Mouse (Mus musculus) ES-Bruce4 (cell line): ENCODE measurements around the gene Wdfy3. TPM values are rescaled to one million over a fixed set of nuclear protein-coding genes. Genes with fewer than 3 reads are reported as not detected.

ENCODE experiments used
- H3K27ac ChIP-seq: 2 replicates; pipeline ENCODE4 v1.5.1; 2012; ENCODE audit warnings: low read length, inconsistent platforms; ENCODE audit not compliant: insufficient read depth
- H3K27me3 ChIP-seq: 2 replicates; pipeline ENCODE4 v1.6.1; 2012; ENCODE audit warnings: mild to moderate bottlenecking, low read length, inconsistent platforms; ENCODE audit not compliant: control insufficient read depth, poor library complexity, insufficient read depth, severe bottlenecking
- H3K36me3 ChIP-seq: 2 replicates; pipeline ENCODE4 v1.6.1; 2012; ENCODE audit warnings: inconsistent platforms, mild to moderate bottlenecking, low read length, moderate library complexity; ENCODE audit not compliant: control insufficient read depth, poor library complexity, insufficient read depth, severe bottlenecking
- H3K4me1 ChIP-seq: one replicate; pipeline ENCODE4 v1.8.1; 2011; ENCODE audit warnings: low read length; ENCODE audit not compliant: control insufficient read depth, insufficient read depth
- H3K4me3 ChIP-seq: 2 replicates; pipeline ENCODE4 v1.5.1; 2011; ENCODE audit warnings: low read depth, mild to moderate bottlenecking, low read length
- H3K9ac ChIP-seq: 2 replicates; pipeline ENCODE4 v1.6.1; 2012; ENCODE audit warnings: low read depth, mild to moderate bottlenecking, inconsistent platforms; ENCODE audit not compliant: poor library complexity, severe bottlenecking
- H3K9me3 ChIP-seq: replicated peaks from 2 replicates; pipeline ENCODE4 v1.6.1; 2012; ENCODE audit warnings: mild to moderate bottlenecking, low read length, inconsistent platforms; ENCODE audit not compliant: control insufficient read depth, poor library complexity, insufficient read depth, severe bottlenecking
- CTCF ChIP-seq: IDR thresholded peaks from one replicate; pipeline ENCODE4 v1.8.1; 2011; ENCODE audit warnings: low read depth, low read length
- EP300 ChIP-seq: IDR thresholded peaks from 2 replicates; pipeline ENCODE4 v1.6.1; 2011; ENCODE audit warnings: low read depth, low read length; ENCODE audit not compliant: insufficient read depth
- POLR2A ChIP-seq: IDR thresholded peaks from one replicate; pipeline ENCODE4 v1.8.1; 2011; ENCODE audit warnings: low read length; ENCODE audit not compliant: insufficient read depth
- polyA plus RNA-seq: library from polyadenylated mRNA; stranded (reverse); fragments of >200 nt; gene quantifications from 2 replicates; pipeline ENCODE4 v1.2.4, GENCODE M21; 2011; ENCODE audit warnings: low read depth; ENCODE audit not compliant: missing spikeins, insufficient read depth, insufficient read length

Wdfy3 gene
- polyA plus RNA-seq, 1 experiment: 20.2 TPM

- Histone ChIP-seq H3K9me3 (no peaks in the 10 kb centered on the region), H3K4me1 (peaks cover 22% of the 10 kb centered on the region), H3K27me3 (no peaks in the 10 kb centered on the region), H3K9ac (no peak overlapping the region), H3K36me3 (no peaks in the 10 kb centered on the region), H3K4me3 (no peak overlapping the region), H3K27ac (no peak overlapping the region)
- peak; percentile 67; the same call in 1 of the 2 replicates for TF ChIP-seq EP300
- no peak for TF ChIP-seq CTCF
Observed at GRCm38 (mm10) chr5:101822311-101822670, 247.4 kb downstream of the Wdfy3 start.

- H3K9me3 ChIP-seq: no peaks in the 10 kb centered on the region
- no peak overlapping the region for H3K4me3 ChIP-seq
- no peaks in the 10 kb centered on the region for H3K27me3 ChIP-seq
- TF ChIP-seq EP300 (no peak), CTCF (no peak), POLR2A (no peak)
- H3K27ac ChIP-seq: no peak overlapping the region
- H3K9ac ChIP-seq: no peak overlapping the region
- peaks cover 22% of the 10 kb centered on the region for H3K4me1 ChIP-seq
- no peaks in the 10 kb centered on the region for H3K36me3 ChIP-seq
Observed at GRCm38 (mm10) chr5:101821491-101822310, 248.0 kb downstream of the Wdfy3 start.

GRCm38 (mm10) chr5:101821052-101821451, 248.7 kb downstream of the Wdfy3 start:
- peaks cover 22% of the 10 kb centered on the region for H3K4me1 ChIP-seq
- H3K4me3 ChIP-seq: no peak overlapping the region
- TF ChIP-seq POLR2A: no peak
- TF ChIP-seq CTCF: no peak
- TF ChIP-seq EP300: no peak
- no peaks in the 10 kb centered on the region for H3K27me3 ChIP-seq
- no peaks in the 10 kb centered on the region for H3K9me3 ChIP-seq
- H3K9ac ChIP-seq: no peak overlapping the region
- no peak overlapping the region for H3K27ac ChIP-seq
- H3K36me3 ChIP-seq: no peaks in the 10 kb centered on the region

GRCm38 (mm10) chr5:101819844-101820243, 249.9 kb downstream of the Wdfy3 start:
- no peaks in the 10 kb centered on the region for H3K9me3 ChIP-seq
- TF ChIP-seq EP300 (peak; percentile 63; the same call in 1 of the 2 replicates), CTCF (no peak)
- no peak overlapping the region for H3K27ac ChIP-seq
- H3K36me3 ChIP-seq: no peaks in the 10 kb centered on the region
- H3K4me1 ChIP-seq: peaks cover 18% of the 10 kb centered on the region
- no peak overlapping the region for H3K4me3 ChIP-seq
- H3K9ac ChIP-seq: no peak overlapping the region
- H3K27me3 ChIP-seq: no peaks in the 10 kb centered on the region

- Histone ChIP-seq H3K4me3 (no peak overlapping the region), H3K36me3 (no peaks in the 10 kb centered on the region), H3K4me1 (peaks cover 16% of the 10 kb centered on the region), H3K9me3 (no peaks in the 10 kb centered on the region), H3K27me3 (no peaks in the 10 kb centered on the region), H3K27ac (no peak overlapping the region), H3K9ac (no peak overlapping the region)
- TF ChIP-seq CTCF: no peak
- TF ChIP-seq POLR2A: no peak
- TF ChIP-seq EP300: no peak
Observed at GRCm38 (mm10) chr5:101819216-101819615, 250.5 kb downstream of the Wdfy3 start.

GRCm38 (mm10) chr5:101816822-101817221, 252.9 kb downstream of the Wdfy3 start:
- Histone ChIP-seq H3K4me3 (no peak overlapping the region), H3K9me3 (no peaks in the 10 kb centered on the region), H3K9ac (no peak overlapping the region), H3K4me1 (peaks cover 10% of the 10 kb centered on the region), H3K27ac (no peak overlapping the region), H3K36me3 (no peaks in the 10 kb centered on the region), H3K27me3 (no peaks in the 10 kb centered on the region)
- TF ChIP-seq CTCF: no peak
- no peak for TF ChIP-seq EP300
- no peak for TF ChIP-seq POLR2A
